ENCODE assay signal across 10 mouse cellular contexts in the genomic region with DNA sequence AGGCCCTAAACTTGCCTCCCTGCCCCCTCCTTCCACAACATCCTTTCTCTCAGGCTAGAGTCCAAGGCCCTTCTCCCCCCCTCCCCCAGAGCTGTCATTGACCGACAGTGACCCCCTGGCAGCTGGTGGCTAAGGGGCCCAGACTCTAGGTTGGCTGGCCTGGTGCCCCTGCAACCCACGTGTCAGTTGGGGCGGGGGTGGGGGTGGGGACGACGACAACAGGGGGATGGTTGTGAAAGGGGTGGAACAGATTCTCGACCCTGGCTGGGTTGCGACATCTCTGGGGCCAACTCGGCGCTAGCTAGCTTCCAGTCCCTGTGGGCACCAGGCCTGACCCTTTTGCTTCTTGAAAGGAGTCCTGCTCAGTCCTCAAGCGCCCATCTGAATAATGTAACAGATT. TPM values are rescaled to one million over a fixed set of nuclear protein-coding genes. Genes with fewer than 3 reads are reported as not detected.
DNase-seq lines count a peak whose midpoint lies in the region; ATAC-seq and TF ChIP-seq lines count a peak whose summit lies in the region.
"Had no signal": no experiment of that assay in that cellular context is flagged by ENCODE, and none has a peak within 500 bp of the region (broad histone marks: within the 10 kb centered on the region; RNA-seq: fewer than 3 reads in every experiment).

No protein-coding gene starts in this region.

- peak; percentile 38; the same call in 1 of the 2 replicates for ATAC-seq in forebrain, embryonic 16.5 days
- no peak for ATAC-seq in forebrain, embryonic 15.5 days (replicated peaks)
- peak; percentile 66 for ATAC-seq in liver, postnatal 0 days

- H3K36me3 ChIP-seq in forebrain, embryonic 16.5 days (ENCODE audit: control insufficient read depth, insufficient read depth), result no peaks in the 10 kb centered on the region
- H3K36me3 ChIP-seq in forebrain, embryonic 15.5 days, result no peaks in the 10 kb centered on the region; the same call in 1 of the 2 replicates
- H3K36me3 ChIP-seq in liver, postnatal 0 days (replicated peaks; ENCODE audit: insufficient read depth, low read length), result peaks cover 11% of the 10 kb centered on the region

- H3K9me3 ChIP-seq in forebrain, embryonic 16.5 days (ENCODE audit: control insufficient read depth, low read length), result no peaks in the 10 kb centered on the region
- H3K9me3 ChIP-seq in forebrain, embryonic 15.5 days, result no peaks in the 10 kb centered on the region
- no peaks in the 10 kb centered on the region for H3K9me3 ChIP-seq in liver, postnatal 0 days (ENCODE audit: low read length)
- H3K9me3 ChIP-seq: midbrain, embryonic 12.5 days had no signal

- H3K4me2 ChIP-seq in forebrain, embryonic 16.5 days (ENCODE audit: low read length), result no peak overlapping the region
- H3K4me2 ChIP-seq in forebrain, embryonic 15.5 days (replicated peaks), result no peak overlapping the region
- peak overlapping the region; percentile 46 for H3K4me2 ChIP-seq in liver, postnatal 0 days (ENCODE audit: low read depth, low read length)
- H3K4me2 ChIP-seq: midbrain, embryonic 12.5 days had no signal

- no peak for TF ChIP-seq CTCF in liver, postnatal 0 days (IDR thresholded peaks at IDR 0.05; ENCODE audit: low read depth)

- TF ChIP-seq EP300 in liver, postnatal 0 days (IDR thresholded peaks at IDR 0.05; ENCODE audit: low read depth), result peak; percentile 51; the same call in 1 of the 2 replicates

- no peak overlapping the region for H3K9ac ChIP-seq in forebrain, embryonic 16.5 days (replicated peaks; ENCODE audit: low read depth, low read length)
- no peak overlapping the region for H3K9ac ChIP-seq in forebrain, embryonic 15.5 days (replicated peaks)
- peak overlapping the region; percentile 23 for H3K9ac ChIP-seq in liver, postnatal 0 days (replicated peaks)
- H3K9ac ChIP-seq: midbrain, embryonic 12.5 days had no signal

- no peaks in the 10 kb centered on the region for H3K27me3 ChIP-seq in forebrain, embryonic 16.5 days (replicated peaks; ENCODE audit: control insufficient read depth, insufficient read depth, low read length)
- H3K27me3 ChIP-seq in forebrain, embryonic 15.5 days, result no peaks in the 10 kb centered on the region
- H3K27me3 ChIP-seq in liver, postnatal 0 days (ENCODE audit: insufficient read depth, low read length), result no peaks in the 10 kb centered on the region
- H3K27me3 ChIP-seq: midbrain, embryonic 12.5 days had no signal

- 30% methylated on average over 10 of the region's 10 CpGs for WGBS in forebrain, embryonic 16.5 days
- WGBS in forebrain, embryonic 15.5 days, result 39% methylated on average over 10 of the region's 10 CpGs
- 11% methylated on average over 10 of the region's 10 CpGs for WGBS in liver, postnatal 0 days (ENCODE audit: insufficient replicate concordance)

- no peak overlapping the region for H3K4me3 ChIP-seq in forebrain, embryonic 16.5 days (replicated peaks; ENCODE audit: low read length)
- no peak overlapping the region for H3K4me3 ChIP-seq in forebrain, embryonic 15.5 days
- no peak overlapping the region for H3K4me3 ChIP-seq in brown adipose tissue, adult 24 weeks (ENCODE audit: insufficient read depth, low read depth, low read length)
- H3K4me3 ChIP-seq in liver, postnatal 0 days (ENCODE audit: low read depth, low read length), result no peak overlapping the region
- H3K4me3 ChIP-seq: erythroblast, embryonic 14.5 days; midbrain, embryonic 12.5 days had no signal

- H3K4me1 ChIP-seq in forebrain, embryonic 16.5 days (replicated peaks; ENCODE audit: control insufficient read depth, insufficient read depth, low read length), result peaks cover 4% of the 10 kb centered on the region; the same call in 1 of the 2 replicates
- H3K4me1 ChIP-seq in forebrain, embryonic 15.5 days, result peaks cover 4% of the 10 kb centered on the region
- H3K4me1 ChIP-seq in brown adipose tissue, adult 24 weeks (ENCODE audit: control insufficient read depth, insufficient read depth, insufficient read length, low read length), result peaks cover 14% of the 10 kb centered on the region
- peaks cover 45% of the 10 kb centered on the region for H3K4me1 ChIP-seq in liver, postnatal 0 days (ENCODE audit: insufficient read depth)

- H3K27ac ChIP-seq in forebrain, embryonic 16.5 days (ENCODE audit: low read length), result no peak overlapping the region
- no peak overlapping the region for H3K27ac ChIP-seq in forebrain, embryonic 15.5 days (replicated peaks)
- peak overlapping the region; percentile 87 for H3K27ac ChIP-seq in brown adipose tissue, adult 24 weeks (replicated peaks; ENCODE audit: low read depth, low read length)
- H3K27ac ChIP-seq in liver, postnatal 0 days (ENCODE audit: low read depth), result peak overlapping the region; percentile 98
- H3K27ac ChIP-seq: midbrain, embryonic 12.5 days had no signal

- intact Hi-C loops in heart, postnatal 14 days (cut with DNase I), result no loop called here

- peak; percentile 85 for DNase-seq in 416B (ENCODE audit: low read depth)
- peak; percentile 66 to 67 for DNase-seq in heart, postnatal 14 days
- peak; percentile 89 for DNase-seq in liver, postnatal 0 days
- peak; percentile 80 to 85 for DNase-seq in right cerebral cortex, postnatal 10 days (ENCODE audit: low spot score in 2 of 2)
- no peak for DNase-seq in urinary bladder, postnatal 10 days (ENCODE audit: low spot score)

RNA-seq across cellular contexts. Expression of gene Apoc1, which starts 1.0 kb away (rescaled TPM):
- 0.58 and 1.8 TPM in 2 replicates for polyA plus RNA-seq in forebrain, embryonic 16.5 days (2015; fragmentation: Nextera tagmentation; extraction: Ambion mirVana)
- 1.2 TPM in 2 replicates for polyA plus RNA-seq in forebrain, embryonic 15.5 days (2015; fragmentation: Nextera tagmentation; extraction: Ambion mirVana)
- polyA plus RNA-seq in brown adipose tissue, adult 24 weeks (2012; ENCODE audit: insufficient read depth, insufficient read length, missing spikeins), result 1,406 and 1,867 TPM in 2 replicates
- 1 to 10 TPM; 2.2 to 8.9 TPM for total RNA-seq in heart, postnatal 14 days (2021)
- polyA plus RNA-seq in liver, postnatal 0 days (2015; fragmentation: Nextera tagmentation; extraction: Ambion mirVana), result 5,234 and 5,457 TPM in 2 replicates

RNA-seq across cellular contexts. Expression of gene Apoe, which starts 5.6 kb away (rescaled TPM):
- 269 and 326 TPM in 2 replicates for polyA plus RNA-seq in forebrain, embryonic 16.5 days (2015; fragmentation: Nextera tagmentation; extraction: Ambion mirVana)
- 236 and 265 TPM in 2 replicates for polyA plus RNA-seq in forebrain, embryonic 15.5 days (2015; fragmentation: Nextera tagmentation; extraction: Ambion mirVana)
- polyA plus RNA-seq in brown adipose tissue, adult 24 weeks (2012; ENCODE audit: insufficient read depth, insufficient read length, missing spikeins), result 777 and 1,675 TPM in 2 replicates
- total RNA-seq in heart, postnatal 14 days (2021), result 100 to 1,000 TPM; 243 to 352 TPM
- 20,006 and 20,209 TPM in 2 replicates for polyA plus RNA-seq in liver, postnatal 0 days (2015; fragmentation: Nextera tagmentation; extraction: Ambion mirVana)

RNA-seq across cellular contexts. Expression of gene Apoc4, which starts 12.1 kb away (rescaled TPM):
- not detected in 2 replicates for polyA plus RNA-seq in forebrain, embryonic 16.5 days (2015; fragmentation: Nextera tagmentation; extraction: Ambion mirVana)
- polyA plus RNA-seq in forebrain, embryonic 15.5 days (2015; fragmentation: Nextera tagmentation; extraction: Ambion mirVana), result not detected in 2 replicates
- not detected in 2 replicates for polyA plus RNA-seq in brown adipose tissue, adult 24 weeks (2012; ENCODE audit: insufficient read depth, insufficient read length, missing spikeins)
- not detected for total RNA-seq in heart, postnatal 14 days (2021)
- 2,808 and 2,914 TPM in 2 replicates for polyA plus RNA-seq in liver, postnatal 0 days (2015; fragmentation: Nextera tagmentation; extraction: Ambion mirVana)

RNA-seq across cellular contexts. Expression of gene Gm44805, which starts 12.2 kb away (rescaled TPM):
- polyA plus RNA-seq in forebrain, embryonic 16.5 days (2015; fragmentation: Nextera tagmentation; extraction: Ambion mirVana), result not detected in 2 replicates
- not detected in 2 replicates for polyA plus RNA-seq in forebrain, embryonic 15.5 days (2015; fragmentation: Nextera tagmentation; extraction: Ambion mirVana)
- not detected in 2 replicates for polyA plus RNA-seq in brown adipose tissue, adult 24 weeks (2012; ENCODE audit: insufficient read depth, insufficient read length, missing spikeins)
- not detected for total RNA-seq in heart, postnatal 14 days (2021)
- 187 and 234 TPM in 2 replicates for polyA plus RNA-seq in liver, postnatal 0 days (2015; fragmentation: Nextera tagmentation; extraction: Ambion mirVana)
- polyA plus RNA-seq: erythroblast, embryonic 14.5 days; midbrain, embryonic 12.5 days had no signal

RNA-seq across cellular contexts. Expression of gene Apoc2, which starts 15.7 kb away (rescaled TPM):
- polyA plus RNA-seq in forebrain, embryonic 16.5 days (2015; fragmentation: Nextera tagmentation; extraction: Ambion mirVana), result not detected in 2 replicates
- not detected in 2 replicates for polyA plus RNA-seq in forebrain, embryonic 15.5 days (2015; fragmentation: Nextera tagmentation; extraction: Ambion mirVana)
- 1.7 TPM in 1 of 2 replicates, not detected in the other for polyA plus RNA-seq in brown adipose tissue, adult 24 weeks (2012; ENCODE audit: insufficient read depth, insufficient read length, missing spikeins)
- total RNA-seq in heart, postnatal 14 days (2021), result under 1 TPM; 0.41 to 0.55 TPM
- 2,864 and 3,070 TPM in 2 replicates for polyA plus RNA-seq in liver, postnatal 0 days (2015; fragmentation: Nextera tagmentation; extraction: Ambion mirVana)
- polyA plus RNA-seq: midbrain, embryonic 12.5 days had no signal

Comparison
In these comparisons a context has a peak if more than half of its experiments do, and no peak if none do; other contexts are left out.
1. H3K27ac ChIP-seq: peak in brown adipose tissue, adult 24 weeks (single experiment) and liver, postnatal 0 days (single experiment); none in forebrain, embryonic 16.5 days (single experiment) and forebrain, embryonic 15.5 days (single experiment).
2. RNA of gene Apoc1, which starts 1.0 kb away (polyA plus RNA-seq): 5,234 to 5,457 TPM in liver, postnatal 0 days and 1,406 to 1,867 TPM in brown adipose tissue, adult 24 weeks; 1.2 TPM in forebrain, embryonic 15.5 days and 0.58 to 1.8 TPM in forebrain, embryonic 16.5 days; every median in the first group is over 100 times any median in the second.
3. RNA of gene Apoe, which starts 5.6 kb away (polyA plus RNA-seq): 20,006 to 20,209 TPM in liver, postnatal 0 days; 777 to 1,675 TPM in brown adipose tissue, adult 24 weeks, 269 to 326 TPM in forebrain, embryonic 16.5 days and 236 to 265 TPM in forebrain, embryonic 15.5 days; every median in the first group is over 10 times any median in the second.
4. RNA of gene Apoc4, which starts 12.1 kb away (polyA plus RNA-seq): 2,808 to 2,914 TPM in liver, postnatal 0 days; not detected in brown adipose tissue, adult 24 weeks, not detected in forebrain, embryonic 16.5 days and not detected in forebrain, embryonic 15.5 days; every median in the first group is over 1,000 times any median in the second.